Mouse (Mus musculus) kidney, adult 2 months (tissue): ENCODE data around the gene Fer1l5. TPM values are rescaled to one million over a fixed set of nuclear protein-coding genes. Genes with fewer than 3 reads are reported as not detected.

ENCODE experiments used
- DNase-seq: peaks from one replicate; pipeline ENCODE4 v3.0.0; 2021
- H3K27ac ChIP-seq: fragments of 200-500 bp; 2 replicates; pipeline ENCODE4 v1.5.1; 2012; ENCODE audit warnings: low read depth, low read length, control low read depth, inconsistent platforms; ENCODE audit not compliant: insufficient read depth
- H3K27me3 ChIP-seq: fragments of 200-500 bp; replicated peaks from 2 replicates; pipeline ENCODE4 v1.6.1; 2012; ENCODE audit warnings: mild to moderate bottlenecking, moderate library complexity, low read length, inconsistent platforms; ENCODE audit not compliant: control insufficient read depth, insufficient read depth
- H3K36me3 ChIP-seq: fragments of 200-500 bp; 2 replicates; pipeline ENCODE4 v1.6.1; 2012; ENCODE audit warnings: mild to moderate bottlenecking, moderate library complexity, low read length, inconsistent platforms; ENCODE audit not compliant: control insufficient read depth, insufficient read depth
- H3K4me1 ChIP-seq: fragments of 200-500 bp; 2 replicates; pipeline ENCODE4 v1.6.1; 2011; ENCODE audit warnings: low read length; ENCODE audit not compliant: control insufficient read depth, insufficient read depth
- H3K4me3 ChIP-seq: fragments of 200-500 bp; 2 replicates; pipeline ENCODE4 v1.5.1; 2011; ENCODE audit warnings: mild to moderate bottlenecking, low read depth, low read length, control low read depth; ENCODE audit not compliant: insufficient read depth
- CTCF ChIP-seq: fragments of 200-500 bp; conservative IDR thresholded peaks from 2 replicates; pipeline ENCODE4 v1.5.1; 2011; ENCODE audit warnings: low read depth, mild to moderate bottlenecking, control low read depth, low read length, moderate library complexity, mixed read lengths; ENCODE audit not compliant: insufficient read depth, insufficient read length
- POLR2A ChIP-seq: fragments of 200-500 bp; IDR thresholded peaks from one replicate; pipeline ENCODE4 v1.6.1; 2011; ENCODE audit warnings: low read depth, low read length, control low read depth
- WGBS: fragments of 180-500 bp; shearing (Covaris S2); methylation state at CpG from one replicate; pipeline ENCODE4 v1.1.7; 2018; 5-methylcytosine and 5-hydroxymethylcytosine counted together
- polyA plus RNA-seq: library from polyadenylated mRNA; depleted of rRNA; stranded (reverse); fragments of >200 nt; gene quantifications from 2 replicates; pipeline ENCODE4 v1.2.3, GENCODE M21; 2012

Fer1l5 gene
- polyA plus RNA-seq, 1 experiment, result 0.06 TPM

DNA sequence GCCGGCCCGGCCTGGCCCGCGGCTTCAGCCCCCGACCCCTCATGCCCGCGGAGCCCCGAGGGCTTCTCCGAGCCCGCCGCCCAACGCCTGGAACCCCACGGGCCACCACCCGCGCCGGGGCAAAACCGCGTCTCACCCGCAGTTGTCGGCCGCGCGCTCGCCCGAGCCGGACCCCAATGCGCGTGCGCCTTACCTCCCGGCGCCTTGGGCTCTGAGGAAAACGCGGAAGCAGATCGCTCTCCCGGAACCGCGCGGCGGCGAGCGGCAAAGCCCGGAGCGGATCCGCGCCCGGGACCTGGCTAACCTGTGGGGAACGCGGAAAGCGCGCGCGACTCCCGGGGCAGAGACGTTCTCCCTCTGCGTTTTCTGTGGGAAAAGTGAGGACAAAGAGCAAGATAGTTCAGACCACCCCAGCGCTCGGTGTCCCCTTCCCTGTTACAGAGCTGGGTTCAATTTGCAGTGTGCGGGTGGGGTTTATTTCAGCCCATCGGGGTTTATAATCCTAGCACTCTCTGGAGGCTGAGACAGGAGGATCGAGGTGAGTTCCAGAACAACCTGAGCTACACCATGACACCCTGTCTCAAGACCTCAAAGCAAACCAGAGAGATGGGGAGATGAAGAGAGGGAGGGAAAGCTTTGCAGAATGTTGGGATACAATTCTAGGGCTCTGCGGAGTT, 3.0 kb upstream of the Fer1l5 start, which contains the start of gene Kansl3:
TSS of gene Kansl3 (minus strand) at position 213 of the 677 bp plus-strand sequence.
- Histone ChIP-seq H3K4me3 (peak within 1 kb of the TSS; percentile 92), H3K27me3 (no peaks in the 10 kb centered on the region), H3K27ac (peak within 1 kb of the TSS; percentile 75), H3K36me3 (peaks cover 1% of the 10 kb centered on the region; the same call in 1 of the 2 replicates), H3K4me1 (peaks cover 17% of the 10 kb centered on the region)
- WGBS, result 4% methylated on average over 61 of the region's 61 CpGs
- peak; percentile 93 for DNase-seq
- no peak for TF ChIP-seq CTCF
- peak; percentile 64 for TF ChIP-seq POLR2A

DNA sequence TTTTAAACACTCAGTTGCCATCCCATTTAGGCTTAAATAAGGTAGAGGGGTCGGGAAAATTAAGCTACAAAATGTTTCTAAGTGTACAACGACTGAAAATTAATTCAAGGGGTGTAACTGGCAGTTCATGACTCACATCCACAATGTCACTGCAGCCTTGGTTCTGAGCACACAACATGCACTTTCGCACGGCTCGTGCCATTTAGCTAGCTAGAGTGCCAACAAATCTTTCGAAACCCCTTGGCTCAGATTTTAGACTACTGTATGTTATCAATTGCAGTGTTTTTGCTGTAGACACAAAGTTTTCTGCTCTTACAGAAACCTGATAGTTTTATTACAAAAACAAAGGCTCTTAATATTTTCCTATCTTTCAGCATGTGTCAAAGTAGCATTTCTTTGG, 1.2 kb upstream of the Fer1l5 start:
- no peak for TF ChIP-seq CTCF
- no peak for TF ChIP-seq POLR2A
- Histone ChIP-seq H3K4me1 (peaks cover 15% of the 10 kb centered on the region), H3K27me3 (no peaks in the 10 kb centered on the region), H3K36me3 (no peaks in the 10 kb centered on the region), H3K4me3 (no peak overlapping the region), H3K27ac (no peak overlapping the region)
- 82% methylated on average over 6 of the region's 6 CpGs for WGBS
- no peak for DNase-seq

DNA sequence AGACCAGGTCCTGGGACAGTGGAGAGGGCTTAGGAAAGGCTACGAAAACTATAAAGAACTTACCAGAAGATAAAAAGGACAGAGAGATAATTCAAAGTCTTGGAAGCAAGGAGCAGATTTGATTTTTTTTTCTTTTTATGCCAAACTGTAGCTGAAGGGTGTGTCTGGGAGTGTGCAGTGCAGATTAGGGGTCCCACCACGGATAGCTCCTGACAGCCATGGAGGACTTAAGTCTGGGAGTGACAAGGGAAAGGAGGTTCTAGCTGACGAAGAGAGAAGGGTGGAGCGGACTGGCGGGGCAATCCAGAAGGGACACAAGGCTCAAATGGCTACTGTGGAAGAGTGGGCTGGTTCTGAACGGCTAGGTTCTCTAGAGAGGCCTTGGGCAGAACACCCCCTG, 6.8 kb downstream of the Fer1l5 start:
- Histone ChIP-seq H3K4me1 (no peaks in the 10 kb centered on the region), H3K36me3 (no peaks in the 10 kb centered on the region), H3K27me3 (no peaks in the 10 kb centered on the region), H3K4me3 (no peak overlapping the region), H3K27ac (no peak overlapping the region)
- TF ChIP-seq POLR2A (no peak), CTCF (no peak)
- no peak for DNase-seq
- 82% methylated on average over 6 of the region's 6 CpGs for WGBS

DNA sequence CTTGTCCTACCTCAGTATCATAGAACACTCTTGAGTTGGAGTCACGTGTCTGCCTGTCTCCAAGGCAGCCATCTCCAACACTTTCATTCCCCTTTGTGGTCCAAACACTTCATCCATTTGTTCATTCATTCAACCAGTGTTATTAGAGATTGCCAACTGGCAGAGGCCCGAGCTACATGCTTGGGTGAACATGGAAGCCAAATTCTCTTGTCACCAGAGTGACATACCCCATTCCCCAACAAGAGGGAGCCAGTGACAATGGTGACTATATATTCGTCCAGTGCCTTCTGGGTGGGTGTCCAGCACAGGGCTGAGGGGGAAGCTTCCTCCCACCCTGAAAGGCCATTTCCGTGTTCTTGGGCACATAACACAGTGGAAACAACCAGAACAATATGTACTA, 7.5 kb downstream of the Fer1l5 start:
- no peak overlapping the region for H3K27ac ChIP-seq
- H3K36me3 ChIP-seq, result no peaks in the 10 kb centered on the region
- H3K4me1 ChIP-seq, result no peaks in the 10 kb centered on the region
- WGBS, result 60% methylated on average over 4 of the region's 4 CpGs
- TF ChIP-seq CTCF (no peak), POLR2A (no peak)
- no peaks in the 10 kb centered on the region for H3K27me3 ChIP-seq
- DNase-seq, result peak; percentile 37
- H3K4me3 ChIP-seq, result no peak overlapping the region

DNA sequence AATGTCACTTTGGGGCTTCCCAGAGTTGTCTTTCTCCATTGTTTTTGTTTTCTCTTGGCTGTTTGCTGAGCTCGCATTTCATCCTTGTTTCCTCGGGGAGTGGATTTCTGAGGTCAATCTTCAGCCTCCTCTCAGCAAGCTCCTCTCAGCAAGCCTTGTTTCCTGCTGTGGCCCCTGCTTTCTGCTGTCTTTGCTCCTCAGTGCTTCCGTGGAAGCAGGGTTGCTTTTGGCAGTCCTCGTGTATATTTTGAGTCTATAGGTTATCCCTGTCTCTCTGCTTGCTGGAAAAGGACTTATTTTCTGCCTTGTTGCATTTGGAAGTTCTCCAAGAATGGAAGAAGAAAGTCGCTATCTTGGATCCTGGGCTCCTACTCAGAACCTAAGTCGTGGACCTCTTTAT, 24.9 kb downstream of the Fer1l5 start:
- Histone ChIP-seq H3K27ac (no peak overlapping the region), H3K36me3 (no peaks in the 10 kb centered on the region), H3K27me3 (no peaks in the 10 kb centered on the region), H3K4me3 (no peak overlapping the region), H3K4me1 (no peaks in the 10 kb centered on the region)
- 22% methylated on average over 6 of the region's 6 CpGs for WGBS
- no peak for DNase-seq
- TF ChIP-seq CTCF (no peak), POLR2A (no peak)

DNA sequence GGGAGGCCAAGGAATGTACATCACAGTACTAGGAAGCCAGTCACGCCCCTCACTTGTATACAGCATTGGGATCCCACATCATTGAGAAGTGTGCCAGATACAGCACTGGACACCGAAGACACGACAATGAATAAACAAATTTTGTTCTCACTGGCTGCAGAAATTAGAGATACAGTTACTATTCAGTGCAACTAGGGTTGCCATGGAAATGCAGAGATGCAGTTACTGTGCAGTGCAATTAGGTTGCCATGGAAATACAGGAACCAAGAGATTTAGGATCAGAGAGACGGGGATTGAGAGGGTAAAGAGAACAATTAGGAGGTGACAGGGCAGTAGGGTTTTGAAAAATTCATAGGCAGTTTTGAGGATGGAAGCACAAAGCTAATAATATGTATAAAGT, 29.4 kb downstream of the Fer1l5 start:
- no peaks in the 10 kb centered on the region for H3K36me3 ChIP-seq
- 78% methylated on average over 4 of the region's 4 CpGs for WGBS
- no peak overlapping the region for H3K4me3 ChIP-seq
- DNase-seq, result no peak
- TF ChIP-seq POLR2A, result no peak
- no peak overlapping the region for H3K27ac ChIP-seq
- no peaks in the 10 kb centered on the region for H3K4me1 ChIP-seq
- no peaks in the 10 kb centered on the region for H3K27me3 ChIP-seq

DNA sequence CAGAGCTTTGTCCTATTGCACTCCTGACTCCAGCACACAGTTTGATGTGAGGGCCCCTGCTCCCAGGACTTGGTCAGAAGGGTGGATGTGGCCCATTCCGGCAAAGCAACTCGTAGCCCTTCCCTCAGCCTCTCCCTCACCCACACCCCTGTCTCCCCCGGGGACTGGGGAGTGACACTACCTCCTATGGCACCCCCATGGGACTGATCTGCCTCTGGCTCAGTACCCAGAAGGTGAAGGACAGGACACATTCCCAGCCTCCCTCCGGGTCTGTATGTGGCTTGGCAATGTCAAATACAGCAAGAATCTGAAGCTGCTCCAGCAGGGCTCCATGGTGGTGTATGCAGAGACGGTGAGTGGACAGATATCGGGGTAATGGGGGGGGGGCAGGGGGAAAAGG, 32.4 kb downstream of the Fer1l5 start:
- Histone ChIP-seq H3K4me1 (no peaks in the 10 kb centered on the region), H3K36me3 (no peaks in the 10 kb centered on the region), H3K27ac (no peak overlapping the region), H3K27me3 (no peaks in the 10 kb centered on the region), H3K4me3 (no peak overlapping the region)
- DNase-seq, result no peak
- TF ChIP-seq CTCF, result no peak
- TF ChIP-seq POLR2A, result no peak
- WGBS, result 60% methylated on average over 6 of the region's 6 CpGs
